Mouse (Mus musculus): ENCODE data around the gene Ppp6r1.

Gene Ppp6r1

GRCm38 (mm10) chr7:4657521-4658127 is 1.2 kb downstream of the Ppp6r1 start:
- no peak for DNase-seq (ENCODE audit: extremely low spot score)

GRCm38 (mm10) chr7:4656818-4657217 is 2.0 kb downstream of the Ppp6r1 start:
- no peak for DNase-seq (ENCODE audit: extremely low spot score)

- DNase-seq (ENCODE audit: extremely low spot score) = no peak
Measured at GRCm38 (mm10) chr7:4655916-4656315, 2.9 kb downstream of the Ppp6r1 start.

- no peak for DNase-seq (ENCODE audit: extremely low spot score)
Measured at GRCm38 (mm10) chr7:4655393-4655792, 3.4 kb downstream of the Ppp6r1 start.

- no peak for DNase-seq (ENCODE audit: extremely low spot score)
Measured at GRCm38 (mm10) chr7:4654221-4654620, 4.6 kb downstream of the Ppp6r1 start.

- DNase-seq (ENCODE audit: extremely low spot score) = no peak
Measured at GRCm38 (mm10) chr7:4653780-4654179, 5.0 kb downstream of the Ppp6r1 start.

- DNase-seq (ENCODE audit: extremely low spot score) = no peak
Measured at GRCm38 (mm10) chr7:4653351-4653750, 5.5 kb downstream of the Ppp6r1 start.

- DNase-seq (ENCODE audit: extremely low spot score) = no peak
Measured at GRCm38 (mm10) chr7:4652726-4653125, 6.1 kb downstream of the Ppp6r1 start.

- no peak for DNase-seq (ENCODE audit: extremely low spot score)
Measured at GRCm38 (mm10) chr7:4651581-4651980, 7.2 kb downstream of the Ppp6r1 start.

GRCm38 (mm10) chr7:4647992-4648391 is 10.8 kb downstream of the Ppp6r1 start:
- no peak for DNase-seq (ENCODE audit: extremely low spot score)

- DNase-seq (ENCODE audit: extremely low spot score) = no peak
Measured at GRCm38 (mm10) chr7:4647291-4647690, 11.5 kb downstream of the Ppp6r1 start.

- DNase-seq (ENCODE audit: extremely low spot score) = no peak
Measured at GRCm38 (mm10) chr7:4646806-4647205, 12.0 kb downstream of the Ppp6r1 start.

GRCm38 (mm10) chr7:4643225-4643624 is 15.6 kb downstream of the Ppp6r1 start:
- no peak for DNase-seq (ENCODE audit: extremely low spot score)

- no peak for DNase-seq (ENCODE audit: extremely low spot score)
Measured at GRCm38 (mm10) chr7:4641956-4642355, 16.9 kb downstream of the Ppp6r1 start.

- no peak for DNase-seq (ENCODE audit: extremely low spot score)
Measured at GRCm38 (mm10) chr7:4641155-4641554, 17.7 kb downstream of the Ppp6r1 start.

GRCm38 (mm10) chr7:4636179-4636578 is 22.6 kb downstream of the Ppp6r1 start:
- no peak for DNase-seq (ENCODE audit: extremely low spot score)

GRCm38 (mm10) chr7:4631031-4631430 is 27.8 kb downstream of the Ppp6r1 start, which contains the start of gene Tmem86b:
Tmem86b (minus strand) TSS chr7:4631422.
- DNase-seq (ENCODE audit: extremely low spot score) = no peak

GRCm38 (mm10) chr7:4630198-4630597 is 28.6 kb downstream of the Ppp6r1 start:
- DNase-seq (ENCODE audit: extremely low spot score) = no peak

- no peak for DNase-seq (ENCODE audit: extremely low spot score)
Measured at GRCm38 (mm10) chr7:4629586-4629985, 29.2 kb downstream of the Ppp6r1 start.

- DNase-seq (ENCODE audit: extremely low spot score) = no peak
Measured at GRCm38 (mm10) chr7:4625928-4626327, 32.9 kb downstream of the Ppp6r1 start.

- no peak for DNase-seq (ENCODE audit: extremely low spot score)
Measured at GRCm38 (mm10) chr7:4624343-4624742, 34.5 kb downstream of the Ppp6r1 start.

GRCm38 (mm10) chr7:4623544-4624189 is 35.2 kb downstream of the Ppp6r1 start:
- peak; percentile 26 for DNase-seq (ENCODE audit: extremely low spot score)

GRCm38 (mm10) chr7:4619979-4620378 is 38.8 kb downstream of the Ppp6r1 start:
- DNase-seq (ENCODE audit: extremely low spot score) = peak; percentile 49
